Mouse (Mus musculus) ES-Bruce4 (cell line): ENCODE measurements around the gene Leap2.

Experiments
- CTCF ChIP-seq: IDR thresholded peaks from one replicate; pipeline ENCODE4 v1.8.1; 2011; ENCODE audit warnings: low read depth, low read length
- EP300 ChIP-seq: IDR thresholded peaks from 2 replicates; pipeline ENCODE4 v1.6.1; 2011; ENCODE audit warnings: low read depth, low read length; ENCODE audit not compliant: insufficient read depth
- POLR2A ChIP-seq: IDR thresholded peaks from one replicate; pipeline ENCODE4 v1.8.1; 2011; ENCODE audit warnings: low read length; ENCODE audit not compliant: insufficient read depth

DNA sequence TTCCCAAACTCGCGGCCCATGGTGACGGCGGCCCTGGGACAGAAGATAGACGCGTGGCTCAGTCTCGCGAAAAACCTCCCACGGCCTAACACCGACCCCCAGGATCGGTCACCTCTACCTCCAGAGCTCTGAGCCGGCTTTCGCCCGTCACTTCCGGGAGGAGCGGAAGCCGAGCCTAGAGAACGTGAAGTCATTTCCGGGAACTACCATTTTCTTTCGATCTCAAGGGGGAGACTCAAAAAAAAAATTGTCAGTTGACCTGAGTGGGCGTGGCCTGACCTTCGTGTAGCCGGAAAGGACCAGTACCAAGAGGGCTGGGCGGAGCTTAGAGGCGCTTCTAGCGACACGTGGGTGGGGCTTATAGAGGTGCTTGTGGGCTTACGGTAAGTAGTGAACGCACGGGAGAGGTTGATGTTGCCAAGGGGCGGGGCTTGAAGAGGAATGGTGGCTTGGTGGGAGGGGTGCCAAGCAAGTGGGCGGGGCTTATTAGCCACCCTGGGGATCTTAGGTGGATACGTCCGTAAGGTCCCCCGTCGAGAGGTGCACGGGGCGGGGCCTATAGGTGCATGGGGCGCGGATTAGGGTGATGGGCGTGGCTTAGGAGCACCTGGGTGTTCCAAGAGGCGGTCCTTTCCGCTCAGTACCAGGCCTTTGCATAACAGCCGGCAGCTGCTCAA is 7.8 kb upstream of the Leap2 start, which contains the start of the genes Uqcrq and Gdf9:
- TF ChIP-seq POLR2A (peak; percentile 43), EP300 (no peak), CTCF (no peak)
